Mouse (Mus musculus): Measurements from ENCODE around the gene Trim28.

GRCm38 (mm10) chr7:12949872-12950229 lies 49.1 kb upstream of the Trim28 start:
- TF ChIP-seq USF2 (IDR thresholded peaks at IDR 0.05; ENCODE audit: borderline replicate concordance in 1 of 2, insufficient read depth in 1 of 2, low read depth in 1 of 2, low read length in 2 of 2): no peak
- no peak for TF ChIP-seq SIN3A (IDR thresholded peaks at IDR 0.05; ENCODE audit: low read length)
- TF ChIP-seq POLR2A (IDR thresholded peaks at IDR 0.05; ENCODE audit: control insufficient read depth in 1 of 2, insufficient read depth in 1 of 2, low read depth in 1 of 2, low read length in 2 of 2, poor library complexity in 1 of 2): no peak
- no peak for TF ChIP-seq POLR2AphosphoS2 (IDR thresholded peaks at IDR 0.05; ENCODE audit: low read length)
- TF ChIP-seq EP300 (IDR thresholded peaks at IDR 0.05; ENCODE audit: low read depth in 1 of 2, low read length in 2 of 2): no peak
- TF ChIP-seq USF1 (IDR thresholded peaks at IDR 0.05; ENCODE audit: low read depth, low read length): no peak
- no peak for TF ChIP-seq TCF12 (IDR thresholded peaks at IDR 0.05; ENCODE audit: low read depth, low read length)
- TF ChIP-seq CTCF (IDR thresholded peaks at IDR 0.05 in 2 of 3, conservative IDR thresholded peaks at IDR 0.05 in 1 of 3; ENCODE audit: control insufficient read depth in 1 of 3, insufficient read depth in 1 of 3, low read depth in 2 of 3, low read length in 3 of 3, poor library complexity in 1 of 3, severe bottlenecking in 1 of 3): no peak
- no peak for TF ChIP-seq BHLHE40 (IDR thresholded peaks at IDR 0.05; ENCODE audit: borderline replicate concordance, low read depth, low read length)
- TF ChIP-seq ELF1 (IDR thresholded peaks at IDR 0.05; ENCODE audit: low read depth, low read length): no peak
- TF ChIP-seq ZMIZ1 (IDR thresholded peaks at IDR 0.05; ENCODE audit: low read depth, low read length): no peak

Data from MEL (cell line).